Mouse (Mus musculus): ENCODE results near the gene St6galnac4. TPM values are rescaled to one million over a fixed set of nuclear protein-coding genes. Genes with fewer than 3 reads are reported as not detected.
A peak's percentile ranks its signal among the peaks of the same experiment; 100 is the strongest.

The St6galnac4 gene
- polyA plus RNA-seq, 1 experiment from 2014 or later, result 23.8 TPM

DNA sequence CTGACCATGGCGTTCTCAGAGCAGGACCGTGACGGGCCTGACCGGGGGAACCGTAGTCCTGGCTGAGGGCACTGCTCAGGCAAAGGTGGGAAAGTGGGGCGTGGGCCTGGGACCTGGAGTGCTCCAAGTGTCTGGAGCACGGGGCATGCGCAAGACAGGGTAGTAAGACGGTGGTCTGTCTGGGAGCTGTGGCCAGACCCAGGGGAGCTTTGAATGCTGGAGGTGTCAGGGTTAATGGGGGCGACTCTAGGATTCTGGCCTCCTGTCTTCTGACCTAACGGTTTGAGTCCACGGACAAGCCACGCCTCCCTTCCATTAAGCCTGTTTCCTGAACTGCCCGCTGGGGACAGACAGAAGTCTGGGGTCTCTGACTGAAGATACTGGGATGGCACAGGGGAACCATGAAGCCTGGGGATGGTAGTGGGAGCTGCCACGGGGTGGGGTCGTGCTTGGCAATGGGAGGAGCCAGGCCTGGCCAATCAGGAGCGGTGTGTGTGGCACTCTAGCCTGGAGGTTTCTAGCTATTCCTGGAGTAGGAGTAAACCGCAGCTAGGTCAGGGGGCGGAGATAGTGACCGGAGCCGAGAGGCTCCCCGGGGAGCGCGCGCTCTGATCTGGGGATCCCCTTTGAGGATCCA, 21.4 kb downstream of the St6galnac4 start:
- H3K4me2 ChIP-seq, result peak overlapping the region; percentile 89
- DNase-seq, result peak; percentile 77
- WGBS, result 6% methylated on average over 25 of the region's 25 CpGs

DNA sequence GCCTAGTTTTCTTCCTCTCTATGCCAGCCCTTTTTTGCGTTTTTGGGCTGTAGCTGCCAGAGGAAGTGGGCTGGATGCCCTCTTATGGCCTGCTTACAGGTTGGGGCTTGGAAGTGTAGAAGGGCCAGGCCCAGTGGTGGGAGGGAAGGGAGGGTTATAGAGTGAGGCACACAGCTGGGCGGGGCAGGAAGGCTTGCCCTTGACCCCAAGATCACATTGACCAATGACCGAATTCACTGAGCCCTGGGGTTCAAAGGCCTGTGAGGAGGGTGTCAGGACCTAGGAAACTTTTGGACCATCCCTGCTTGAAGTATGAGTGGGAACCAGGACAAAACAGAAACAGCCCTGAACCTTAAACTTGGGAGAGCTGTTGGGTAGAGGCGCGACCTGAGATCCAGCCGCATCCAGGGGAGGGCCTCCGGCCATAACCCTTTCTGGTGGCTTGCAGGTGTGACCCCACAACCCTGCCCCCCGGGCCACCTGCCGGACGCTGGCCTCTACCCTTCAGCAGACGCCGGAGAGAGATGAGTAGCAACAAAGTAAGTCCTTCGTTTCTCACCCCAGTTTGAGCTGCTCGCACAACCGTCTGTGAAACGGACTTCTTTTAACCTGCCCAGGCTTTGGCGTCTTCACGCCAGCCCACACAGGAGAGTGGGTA, 22.0 kb downstream of the St6galnac4 start:
- no peak for ATAC-seq (ENCODE audit: insufficient read depth)

More for the DNA sequence above, 21.4 kb downstream of the St6galnac4 start:
- Histone ChIP-seq H3K4me1 (ENCODE audit: insufficient read depth) (0 out of 2 replicates have a peak, but pooled peaks cover 9% of the 10 kb centered on the region), H3K36me3 (ENCODE audit: insufficient read depth) (peaks cover 10% of the 10 kb centered on the region; the same call in 1 of the 2 replicates), H3K9ac (peak overlapping the region; percentile 27; the same call in 1 of the 2 replicates), H3K4me3 (ENCODE audit: low read depth, low read length) (peak overlapping the region; percentile 78), H3K9me3 (ENCODE audit: low read depth, low read length) (no peaks in the 10 kb centered on the region), H3K27me3 (ENCODE audit: insufficient read depth, low read length) (no peaks in the 10 kb centered on the region), H3K27ac (ENCODE audit: low read depth) (peak overlapping the region; percentile 55)
- peak; percentile 65 for ATAC-seq (ENCODE audit: insufficient read depth)
- TF ChIP-seq CTCF (IDR thresholded peaks at IDR 0.05; ENCODE audit: low read depth), result peak; percentile 35; the same call in 1 of the 2 replicates

DNA sequence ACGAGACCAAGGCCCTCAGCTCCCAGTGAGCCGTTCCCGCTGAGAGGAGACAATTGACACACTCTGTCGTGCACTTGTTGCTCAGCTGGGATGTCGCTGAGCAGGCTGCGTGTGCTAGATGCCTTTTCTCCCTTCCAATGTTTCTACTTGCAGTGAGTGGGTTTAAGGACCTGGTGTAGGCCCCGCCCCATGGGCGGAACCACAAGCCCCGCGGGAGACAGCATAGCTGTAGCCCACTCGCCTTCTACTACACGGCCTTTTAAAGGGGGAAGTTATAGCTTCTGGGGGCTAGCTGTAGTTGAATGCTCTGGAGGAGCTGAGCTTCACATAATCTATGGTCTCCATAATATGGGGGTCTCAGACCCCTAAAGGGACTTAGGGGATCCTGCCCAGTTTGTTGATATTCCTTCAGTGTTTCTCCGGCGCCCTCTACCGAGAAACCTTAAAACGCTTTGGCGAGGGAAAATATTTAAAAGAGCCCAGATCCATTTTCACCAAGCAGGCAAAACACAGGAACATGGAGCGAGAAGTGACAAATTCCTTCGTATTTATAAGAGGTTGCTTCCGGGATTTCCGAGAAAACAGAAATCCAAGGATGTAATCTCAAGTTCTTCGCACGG, 23.8 kb downstream of the St6galnac4 start:
- no peaks in the 10 kb centered on the region for H3K27me3 ChIP-seq (ENCODE audit: insufficient read depth, low read length)
- peak; percentile 79 for DNase-seq
- H3K9me3 ChIP-seq (ENCODE audit: low read depth, low read length), result no peaks in the 10 kb centered on the region
- WGBS, result 10% methylated on average over 23 of the region's 23 CpGs
- H3K4me1 ChIP-seq (ENCODE audit: insufficient read depth), result 0 out of 2 replicates have a peak, but pooled peaks cover 9% of the 10 kb centered on the region
- H3K9ac ChIP-seq, result peak overlapping the region; percentile 30; the same call in 1 of the 2 replicates
- peak; percentile 54 for TF ChIP-seq CTCF (IDR thresholded peaks at IDR 0.05; ENCODE audit: low read depth)
- H3K36me3 ChIP-seq (ENCODE audit: insufficient read depth), result peaks cover 26% of the 10 kb centered on the region
- H3K4me2 ChIP-seq, result peak overlapping the region; percentile 60
- no peak for ATAC-seq (ENCODE audit: insufficient read depth)
- peak overlapping the region; percentile 4; the same call in 1 of the 2 replicates for H3K27ac ChIP-seq (ENCODE audit: low read depth)
- H3K4me3 ChIP-seq (ENCODE audit: low read depth, low read length), result peak overlapping the region; percentile 35

More for the DNA sequence above, 22.0 kb downstream of the St6galnac4 start:
- H3K27me3 ChIP-seq (ENCODE audit: insufficient read depth, low read length), result no peaks in the 10 kb centered on the region
- H3K27ac ChIP-seq (ENCODE audit: low read depth), result peak overlapping the region; percentile 55; the same call in 1 of the 2 replicates
- peak overlapping the region; percentile 89 for H3K4me2 ChIP-seq
- 52% methylated on average over 18 of the region's 18 CpGs for WGBS
- peak overlapping the region; percentile 27; the same call in 1 of the 2 replicates for H3K9ac ChIP-seq
- peak overlapping the region; percentile 78 for H3K4me3 ChIP-seq (ENCODE audit: low read depth, low read length)
- no peak for TF ChIP-seq CTCF (IDR thresholded peaks at IDR 0.05; ENCODE audit: low read depth)
- H3K9me3 ChIP-seq (ENCODE audit: low read depth, low read length), result no peaks in the 10 kb centered on the region
- H3K4me1 ChIP-seq (ENCODE audit: insufficient read depth), result 0 out of 2 replicates have a peak, but pooled peaks cover 9% of the 10 kb centered on the region
- no peak for DNase-seq
- peaks cover 10% of the 10 kb centered on the region; the same call in 1 of the 2 replicates for H3K36me3 ChIP-seq (ENCODE audit: insufficient read depth)

DNA sequence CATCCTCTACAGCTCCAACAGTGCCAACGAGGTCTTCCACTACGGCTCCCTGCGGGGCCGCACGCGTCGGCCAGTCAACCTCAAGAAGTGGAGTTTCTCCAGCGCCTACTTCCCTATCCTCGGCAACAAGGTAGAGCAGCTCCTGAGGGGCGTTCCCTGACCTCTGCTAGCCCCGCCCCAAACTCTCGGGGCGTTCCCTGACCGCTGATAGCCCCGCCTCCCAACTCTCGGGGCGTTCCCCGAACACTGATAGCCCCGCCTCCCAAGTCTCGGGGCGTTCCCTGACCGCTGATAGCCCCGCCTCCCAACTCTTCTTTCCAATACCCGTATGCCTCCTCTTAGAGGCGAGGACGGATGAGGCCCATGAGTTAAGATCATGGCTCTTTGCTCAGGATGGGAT, 25.4 kb downstream of the St6galnac4 start:
- no peak for TF ChIP-seq CTCF (IDR thresholded peaks at IDR 0.05; ENCODE audit: low read depth)
- H3K4me1 ChIP-seq (ENCODE audit: insufficient read depth), result 0 out of 2 replicates have a peak, but pooled peaks cover 9% of the 10 kb centered on the region
- no peaks in the 10 kb centered on the region for H3K27me3 ChIP-seq (ENCODE audit: insufficient read depth, low read length)
- no peak overlapping the region for H3K4me3 ChIP-seq (ENCODE audit: low read depth, low read length)
- H3K9me3 ChIP-seq (ENCODE audit: low read depth, low read length), result 0 out of 2 replicates have a peak, but pooled peaks cover under 1% of the 10 kb centered on the region
- no peak for DNase-seq
- no peak overlapping the region for H3K27ac ChIP-seq (ENCODE audit: low read depth)
- H3K4me2 ChIP-seq, result no peak overlapping the region
- H3K9ac ChIP-seq, result no peak overlapping the region
- ATAC-seq (ENCODE audit: insufficient read depth), result no peak
- WGBS, result 73% methylated on average over 26 of the region's 26 CpGs
- peaks cover 31% of the 10 kb centered on the region for H3K36me3 ChIP-seq (ENCODE audit: insufficient read depth)

DNA sequence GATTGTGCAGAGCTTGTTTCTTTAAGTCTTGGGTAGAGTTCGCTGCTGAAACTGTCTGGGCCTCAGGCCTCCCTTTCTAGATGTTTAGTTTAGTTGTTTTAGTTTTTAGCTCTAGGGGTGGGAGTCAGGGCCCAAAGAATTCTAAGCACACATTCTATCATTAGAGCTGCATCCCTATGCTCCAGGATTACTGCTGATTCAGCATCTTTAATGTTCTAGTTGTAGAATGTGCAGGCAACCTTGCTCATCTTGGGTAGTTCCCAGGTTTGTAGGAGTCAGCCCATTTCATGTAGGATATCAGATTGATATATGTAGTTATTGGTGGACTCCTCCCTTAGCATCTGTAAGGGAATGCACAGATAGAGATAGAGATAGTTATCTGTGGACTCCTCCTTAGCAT, 30.2 kb downstream of the St6galnac4 start:
- H3K9ac ChIP-seq, result no peak overlapping the region

DNA sequence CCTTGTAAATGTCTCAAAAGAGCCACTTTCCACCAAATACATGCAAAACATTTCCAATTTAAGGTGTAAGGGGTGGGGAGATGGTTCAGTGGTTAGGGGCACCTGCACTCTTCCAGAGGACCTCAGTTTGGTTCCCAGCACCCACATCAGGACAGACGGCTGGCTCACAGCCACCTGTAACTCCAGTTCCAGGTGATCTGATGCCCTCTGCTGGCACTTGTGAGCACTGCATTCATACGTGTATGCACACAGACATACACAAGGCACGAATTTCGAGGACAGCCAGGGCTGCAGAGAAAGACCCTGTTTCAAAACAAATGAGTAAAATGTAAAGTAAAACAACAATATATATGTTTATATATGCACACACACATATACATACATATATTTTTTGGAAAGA, 30.7 kb downstream of the St6galnac4 start:
- Histone ChIP-seq H3K27me3 (ENCODE audit: insufficient read depth, low read length) (no peaks in the 10 kb centered on the region), H3K9ac (no peak overlapping the region), H3K27ac (ENCODE audit: low read depth) (no peak overlapping the region), H3K4me3 (ENCODE audit: low read depth, low read length) (no peak overlapping the region), H3K4me2 (no peak overlapping the region), H3K36me3 (ENCODE audit: insufficient read depth) (peaks cover 45% of the 10 kb centered on the region), H3K4me1 (ENCODE audit: insufficient read depth) (peaks cover 31% of the 10 kb centered on the region), H3K9me3 (ENCODE audit: low read depth, low read length) (0 out of 2 replicates have a peak, but pooled peaks cover 4% of the 10 kb centered on the region)
- no peak for ATAC-seq (ENCODE audit: insufficient read depth)
- peak; percentile 41 for TF ChIP-seq CTCF (IDR thresholded peaks at IDR 0.05; ENCODE audit: low read depth)
- DNase-seq, result no peak
- 94% methylated on average over 4 of the region's 4 CpGs for WGBS

More for the DNA sequence above, 30.2 kb downstream of the St6galnac4 start:
- Histone ChIP-seq H3K9me3 (ENCODE audit: low read depth, low read length) (0 out of 2 replicates have a peak, but pooled peaks cover 4% of the 10 kb centered on the region), H3K27ac (ENCODE audit: low read depth) (no peak overlapping the region), H3K27me3 (ENCODE audit: insufficient read depth, low read length) (no peaks in the 10 kb centered on the region), H3K4me3 (ENCODE audit: low read depth, low read length) (no peak overlapping the region), H3K4me1 (ENCODE audit: insufficient read depth) (peaks cover 31% of the 10 kb centered on the region), H3K4me2 (no peak overlapping the region), H3K36me3 (ENCODE audit: insufficient read depth) (peaks cover 50% of the 10 kb centered on the region)
- TF ChIP-seq CTCF (IDR thresholded peaks at IDR 0.05; ENCODE audit: low read depth), result no peak
- 91% methylated on average over 1 of the region's 1 CpGs for WGBS
- no peak for DNase-seq
- ATAC-seq (ENCODE audit: insufficient read depth), result no peak

All from lung, embryonic 14.5 days (tissue).